Mouse (Mus musculus): ENCODE measurements around the gene Fam43a. TPM values are rescaled to one million over a fixed set of nuclear protein-coding genes. Genes with fewer than 3 reads are reported as not detected.

The Fam43a gene
- total RNA-seq, 4 experiments from 2014 or later = 3.4 to 6.3 (median 4.6) TPM

DNA sequence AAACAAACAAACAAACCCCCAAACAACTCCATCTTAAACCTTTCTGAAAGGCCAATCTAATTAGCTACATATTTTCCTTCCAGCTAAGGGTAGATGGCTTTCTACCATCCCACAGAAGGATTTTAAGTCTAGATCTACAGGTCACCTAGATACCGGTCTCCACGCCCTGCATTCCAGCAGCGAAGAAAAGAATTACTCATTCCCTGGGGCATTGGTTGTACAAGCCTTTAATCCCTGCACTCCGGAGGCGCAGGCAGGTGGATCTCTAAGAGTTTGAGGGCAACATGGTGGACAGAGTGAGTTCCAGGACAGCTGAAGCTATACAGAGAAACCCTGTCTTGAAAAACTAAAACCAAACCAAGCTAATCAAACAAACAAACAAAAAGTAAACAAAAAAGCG is 28.9 kb downstream of the Fam43a start:
- DNase-seq (ENCODE audit: low spot score in 2 of 2) = no peak

DNA sequence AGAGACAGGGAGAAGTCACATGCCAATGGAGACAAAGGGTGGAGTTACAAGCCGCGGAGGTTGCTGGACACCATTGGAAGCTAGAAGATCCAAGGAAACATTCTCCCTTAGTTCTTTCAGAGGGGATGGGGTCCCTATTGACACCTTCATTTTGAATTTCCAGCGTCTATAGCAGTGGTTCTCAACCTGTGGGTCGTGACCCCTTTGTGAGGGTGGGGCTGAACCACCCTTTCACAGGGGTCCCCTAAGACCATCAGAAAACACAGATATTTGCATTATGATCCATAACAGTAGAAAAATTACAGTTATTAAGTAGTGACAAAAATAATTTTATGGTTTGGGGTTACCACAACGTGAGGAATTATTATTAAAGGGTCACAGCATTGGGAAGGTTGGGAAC is 30.0 kb downstream of the Fam43a start:
- no peak for DNase-seq (ENCODE audit: low spot score in 2 of 2)

DNA sequence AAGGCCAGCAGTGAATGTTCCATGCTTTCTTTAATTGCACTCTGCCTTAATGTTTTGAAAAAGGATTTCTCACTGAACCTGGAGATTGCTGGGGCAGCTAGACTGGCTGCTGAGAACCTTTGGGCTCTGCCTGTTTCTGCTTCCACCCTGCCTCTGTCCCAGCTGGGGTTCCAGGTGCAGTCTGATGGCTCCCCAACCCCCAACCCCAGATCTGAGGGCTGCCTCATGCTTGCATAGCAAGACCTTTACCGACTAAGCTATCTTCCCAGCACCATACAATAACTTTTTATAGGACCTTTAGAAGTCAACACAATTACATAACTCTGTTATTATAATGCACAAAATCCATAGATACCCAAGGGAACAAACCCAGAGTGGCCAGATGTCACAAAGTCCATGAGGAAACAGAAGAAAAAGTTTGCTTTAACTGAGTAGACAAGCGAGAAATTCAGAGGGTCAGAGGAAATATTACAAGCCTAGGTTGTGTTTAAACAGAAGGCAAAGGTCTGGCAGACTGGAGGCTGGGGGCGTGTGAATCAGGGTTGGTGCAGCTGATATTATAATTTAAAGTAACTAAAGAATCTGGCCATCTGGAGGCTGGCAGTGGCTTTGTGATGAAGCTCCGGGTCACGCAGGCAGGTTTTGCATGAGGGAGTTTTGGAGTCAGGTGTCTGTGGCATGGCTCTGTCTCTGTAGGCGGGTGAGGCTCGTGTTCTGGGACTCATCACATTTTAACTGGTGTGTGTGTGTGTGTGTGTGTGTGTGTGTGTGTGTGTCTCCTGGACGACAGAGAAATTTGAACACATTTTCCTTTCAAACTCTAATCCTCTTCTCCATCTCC is 34.6 kb downstream of the Fam43a start:
- DNase-seq (ENCODE audit: low spot score in 2 of 2) = no peak

DNA sequence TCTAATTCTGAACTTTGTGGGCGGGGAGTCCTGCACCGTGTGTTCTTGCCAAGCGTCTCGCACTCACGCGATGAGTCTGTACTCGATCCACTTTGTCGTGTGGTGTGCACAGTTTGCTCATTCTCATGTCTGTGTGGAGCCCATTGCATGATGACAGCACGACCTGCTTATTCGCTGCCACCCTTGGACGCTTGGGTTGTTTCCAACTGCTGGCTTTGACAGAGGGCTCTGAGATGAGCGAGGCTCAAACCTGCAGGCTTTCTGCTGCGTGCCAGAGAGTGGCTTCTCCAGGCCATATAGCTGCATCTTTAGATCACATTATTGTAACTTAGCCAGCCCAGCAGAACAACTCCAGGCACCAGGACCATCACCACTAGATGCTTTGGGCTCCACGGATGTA is 39.1 kb downstream of the Fam43a start:
- no peak for DNase-seq (ENCODE audit: low spot score in 2 of 2)

DNA sequence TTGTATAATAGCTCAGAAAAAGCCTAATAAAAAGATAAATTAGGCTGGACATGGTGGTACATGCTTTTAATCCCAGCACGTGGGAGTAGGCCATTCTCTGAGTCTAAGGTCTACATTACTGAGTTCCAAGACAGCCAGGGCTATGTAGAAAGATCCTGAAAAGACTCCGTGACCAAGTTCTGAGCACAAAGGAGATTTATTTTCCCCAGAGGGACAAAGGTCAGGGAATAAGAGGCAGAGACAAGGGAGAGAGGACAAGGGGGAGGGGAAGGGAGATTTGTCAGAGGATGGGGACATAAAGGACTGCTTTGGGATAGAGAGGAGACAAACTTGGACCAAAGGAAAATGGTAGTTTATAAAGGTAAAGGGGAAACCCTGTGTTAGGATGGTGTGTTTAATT is 41.1 kb downstream of the Fam43a start:
- DNase-seq (ENCODE audit: low spot score in 2 of 2) = no peak

DNA sequence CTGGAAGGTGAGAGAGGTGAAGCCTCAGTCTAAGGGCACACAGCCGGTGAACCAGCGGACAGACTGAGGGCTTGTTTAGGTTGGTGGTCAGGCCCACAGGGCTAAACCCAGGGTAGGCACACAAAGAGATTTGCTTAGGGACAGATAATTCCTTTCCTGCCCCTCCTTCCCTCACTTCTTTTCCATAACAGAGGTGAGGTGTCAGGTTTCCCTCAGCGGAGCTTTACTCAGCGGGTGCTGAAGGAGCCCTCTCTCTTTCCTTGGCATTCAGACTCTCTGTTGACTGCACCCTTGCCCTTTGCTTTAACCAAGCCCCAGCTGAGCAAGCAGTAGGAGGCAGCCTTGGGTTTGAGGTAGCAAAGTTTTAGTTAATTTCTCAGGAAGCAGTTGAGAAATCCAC is 41.9 kb downstream of the Fam43a start:
- DNase-seq (ENCODE audit: low spot score in 2 of 2) = no peak

DNA sequence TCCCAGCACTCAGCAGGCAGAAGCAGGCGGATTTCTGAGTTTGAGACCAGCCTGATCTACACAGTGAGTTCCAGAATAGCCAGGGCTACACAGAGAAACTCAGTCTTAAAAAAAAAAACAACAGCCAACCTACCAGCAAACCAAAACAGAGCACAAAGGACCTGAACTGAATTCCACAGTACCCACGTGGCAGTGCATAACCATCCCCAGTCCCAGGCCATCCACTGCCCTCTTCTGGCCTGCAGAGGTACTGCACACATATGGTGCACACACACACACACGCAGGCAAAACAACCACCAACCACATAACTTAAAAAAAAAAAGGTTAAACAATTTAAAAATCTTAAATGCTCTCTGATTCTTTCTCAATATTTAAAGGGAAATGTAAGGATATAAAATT is 42.7 kb downstream of the Fam43a start:
- DNase-seq (ENCODE audit: low spot score in 2 of 2) = no peak

DNA sequence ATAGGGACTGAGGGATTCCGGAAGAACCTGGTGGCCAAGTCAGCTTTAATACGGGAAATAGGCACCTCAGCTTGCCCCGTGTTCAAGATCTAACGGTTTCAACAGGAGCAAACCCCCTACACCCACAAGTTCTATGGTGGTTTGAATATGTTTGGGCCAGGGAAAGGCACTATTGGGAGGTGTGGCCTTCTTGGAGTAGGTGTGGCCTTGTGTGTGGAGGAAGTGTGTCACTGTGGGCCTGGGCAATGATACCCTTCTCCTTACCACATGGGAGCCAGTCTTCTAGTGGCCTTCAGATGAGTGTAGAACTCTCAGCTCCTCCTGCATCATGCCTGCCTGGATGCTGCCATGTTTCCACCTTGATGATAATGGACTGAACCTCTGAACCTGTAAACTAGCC is 45.5 kb downstream of the Fam43a start:
- DNase-seq (ENCODE audit: low spot score in 2 of 2) = no peak

DNA sequence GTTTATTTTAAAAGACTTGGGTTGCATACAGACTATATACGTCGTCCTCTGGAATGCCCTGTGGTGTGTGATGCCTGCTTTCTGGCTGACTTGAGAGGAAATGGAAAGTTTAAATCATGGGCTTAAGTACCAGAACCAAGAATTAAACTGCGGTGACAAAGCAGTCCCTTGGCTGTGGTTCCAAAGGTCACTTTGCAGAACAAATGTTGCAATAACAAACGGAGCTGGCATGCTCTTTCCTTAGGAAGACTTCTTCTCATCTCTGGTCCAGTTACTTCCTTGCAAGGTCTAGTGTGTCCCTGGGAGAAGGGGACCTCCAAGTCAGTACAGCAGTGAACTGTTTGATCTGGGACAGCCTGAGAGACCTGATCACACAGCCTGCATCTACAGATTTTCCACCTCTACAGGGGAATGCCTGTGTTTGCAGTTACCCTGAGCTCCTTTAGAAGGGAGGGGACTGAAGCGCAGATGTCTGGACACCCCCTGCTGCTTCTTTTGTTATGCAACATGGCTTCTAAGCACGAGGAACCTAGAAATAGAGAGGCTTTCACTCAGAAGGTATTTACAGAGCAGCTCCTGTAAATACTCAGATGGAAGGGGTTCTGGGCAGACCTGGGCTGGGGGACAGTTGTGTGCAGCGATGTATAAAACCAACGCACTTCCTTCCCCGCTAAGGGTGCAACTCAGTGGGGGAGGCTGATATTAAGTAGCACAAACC is 46.5 kb downstream of the Fam43a start:
- DNase-seq (ENCODE audit: low spot score in 2 of 2) = no peak

DNA sequence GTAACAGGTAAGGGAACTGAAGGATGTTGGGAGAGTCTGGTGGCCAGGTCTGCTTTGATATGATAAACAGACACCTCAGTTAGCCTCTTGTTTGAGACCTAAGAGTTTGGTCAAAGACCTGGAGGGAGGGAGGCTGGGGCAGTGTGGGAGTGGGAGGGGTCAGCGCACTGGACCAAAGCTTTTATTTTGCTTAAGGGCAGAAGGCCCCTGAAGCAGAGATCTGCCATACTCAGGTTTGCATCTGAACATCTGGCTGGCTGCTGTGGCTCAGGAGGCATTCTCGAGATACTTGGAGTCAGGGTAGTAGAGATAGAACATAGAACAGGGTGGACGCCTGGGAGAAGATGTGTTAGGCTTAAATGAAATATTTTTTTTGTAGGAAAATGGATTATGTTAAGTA is 47.3 kb downstream of the Fam43a start:
- DNase-seq (ENCODE audit: low spot score in 2 of 2) = no peak

DNA sequence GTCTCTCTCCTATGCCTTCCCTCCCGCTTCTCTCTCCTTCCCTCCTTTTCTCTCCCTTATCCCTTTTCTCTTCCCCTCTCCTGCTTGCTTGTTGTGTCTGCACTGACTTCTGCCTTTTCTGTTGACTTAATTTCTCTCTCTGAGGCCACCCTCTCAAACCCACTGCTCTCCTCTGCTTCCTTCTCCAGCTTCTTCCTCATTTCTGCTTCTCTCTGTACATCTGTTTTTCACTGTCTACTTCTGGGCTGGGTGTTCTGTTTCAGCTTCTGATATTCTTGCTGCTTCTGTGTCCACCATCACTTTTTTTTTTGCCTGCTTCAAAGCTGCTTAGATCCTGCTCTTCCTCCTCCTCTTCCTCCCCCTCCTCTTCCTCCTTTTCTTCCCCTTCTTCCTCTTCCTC is 51.8 kb downstream of the Fam43a start:
- no peak for DNase-seq (ENCODE audit: low spot score in 2 of 2)

Other genes with a start within 250 kb of the Fam43a start
- 10 to 100 TPM; 30.2 to 43.7 (median 36.2) TPM for gene Atp13a3, start 193.7 kb upstream of the Fam43a start, total RNA-seq (2022)
- gene Tmem44, start 48.9 kb upstream of the Fam43a start, total RNA-seq (2022) = 1 to 10 TPM in 3 of 4 experiments, under 1 TPM in 1; 0.82 to 1.6 (median 1.3) TPM
- 10 to 100 TPM; 19.6 to 23.0 (median 20.8) TPM for gene Lsg1, start 12.1 kb upstream of the Fam43a start, total RNA-seq (2022)